Mouse (Mus musculus): Measurements from ENCODE around the gene BC034090.

GRCm38 (mm10) chr1:155167453-155167852, 76.8 kb downstream of the BC034090 start:
- no peak for TF ChIP-seq POLR2A (IDR thresholded peaks at IDR 0.05; ENCODE audit: borderline replicate concordance, extremely low read depth, low read depth, low read length)
- TF ChIP-seq CTCF (IDR thresholded peaks at IDR 0.05; ENCODE audit: insufficient read depth, low read length): no peak

Measured in lung, adult 2 months (tissue).